Mouse (Mus musculus) bone marrow, adult 2 months (tissue): ENCODE data around the gene 1700003E16Rik.

Experiments used
- CTCF ChIP-seq: fragments of 200-500 bp; IDR thresholded peaks from 2 replicates; pipeline ENCODE4 v1.5.1; 2011; ENCODE audit warnings: low read length, control low read depth; ENCODE audit not compliant: control insufficient read depth, insufficient read depth
- POLR2A ChIP-seq: fragments of 200-500 bp; IDR thresholded peaks from 2 replicates; pipeline ENCODE4 v1.6.1; 2011; ENCODE audit warnings: low read depth, mild to moderate bottlenecking, control low read depth, low read length, borderline replicate concordance; ENCODE audit not compliant: control insufficient read depth

- TF ChIP-seq POLR2A (no peak), CTCF (no peak)
Observed at GRCm38 (mm10) chr6:83145209-83145608, 11.0 kb upstream of the 1700003E16Rik start.
